Mouse (Mus musculus): ENCODE data around the gene Crkl. TPM values are rescaled to one million over a fixed set of nuclear protein-coding genes. Genes with fewer than 3 reads are reported as not detected.
"Not testable (repeated sequence)": the region's sequence is repeated elsewhere in the genome, so short reads cannot be mapped to it uniquely, and the experiment has no call there.

Gene Crkl
- total and polyA plus RNA-seq, 2 experiments = 9.6 to 28.8 TPM

DNA sequence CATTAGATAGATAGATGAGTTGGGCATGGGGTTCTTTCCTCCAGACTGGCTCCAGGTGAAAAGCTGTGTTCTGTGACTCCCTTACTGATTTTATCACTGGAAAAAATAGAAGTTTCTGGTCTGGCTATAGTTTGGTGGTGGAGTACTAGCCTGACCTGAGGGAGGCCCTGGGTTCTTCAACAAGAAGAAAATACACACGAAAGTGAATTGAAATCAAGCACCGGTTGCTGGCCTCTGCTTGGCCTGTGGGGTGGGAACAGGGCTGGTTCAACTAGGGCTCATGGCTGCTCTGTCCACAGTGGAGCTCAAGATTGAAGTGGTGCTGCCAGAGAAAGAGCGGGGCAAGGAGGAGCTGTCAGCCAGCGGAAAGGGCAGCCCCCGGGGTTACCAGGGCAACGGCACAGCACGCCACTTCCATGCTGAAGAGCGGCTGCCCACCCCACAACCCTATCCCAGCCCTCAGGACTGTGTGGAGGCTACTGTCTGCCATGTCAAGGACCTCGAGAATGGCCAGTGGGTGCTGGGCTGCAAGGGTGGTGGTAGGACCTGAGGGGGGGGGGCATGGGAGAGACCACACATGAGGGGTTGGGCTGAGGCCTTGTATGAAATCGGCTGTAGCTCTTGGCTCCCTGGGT is 47.6 kb downstream of the Crkl start:
- no peaks in the 10 kb centered on the region for H3K27me3 ChIP-seq (ENCODE audit: control insufficient read depth, insufficient read depth, low read length)
- TF ChIP-seq POLR2A (IDR thresholded peaks at IDR 0.05; ENCODE audit: extremely low read depth, insufficient read depth, low read length) (no peak), CTCF (IDR thresholded peaks at IDR 0.05; ENCODE audit: low read depth, low read length) (no peak)
- 84% methylated on average over 10 of the region's 10 CpGs for WGBS

DNA sequence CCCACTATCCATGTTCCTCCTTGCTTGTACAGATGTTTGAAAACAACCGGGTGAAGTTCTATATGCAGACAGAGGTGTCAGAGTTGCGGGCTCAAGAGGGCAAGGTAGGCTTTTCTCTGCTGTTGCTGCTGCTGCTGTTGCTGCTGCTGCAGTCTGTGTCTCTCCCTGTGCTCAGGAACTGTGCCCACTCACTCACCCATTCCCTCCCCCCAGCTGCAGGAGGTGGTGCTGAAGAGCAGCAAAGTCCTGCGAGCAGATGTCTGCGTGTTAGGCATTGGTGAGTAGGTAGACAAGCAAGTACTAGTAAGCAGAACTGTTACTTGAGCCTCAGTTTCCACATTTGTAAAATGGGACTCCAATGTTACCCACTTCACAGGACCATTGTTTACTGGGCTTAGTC is 50.9 kb downstream of the Crkl start:
- Histone ChIP-seq H3K9ac (ENCODE audit: low read depth, low read length) (no peak overlapping the region), H3K4me3 (ENCODE audit: insufficient read depth, low read depth, low read length) (no peak overlapping the region), H3K4me1 (ENCODE audit: control insufficient read depth, insufficient read depth, low read length) (no peaks in the 10 kb centered on the region), H3K27me3 (ENCODE audit: control insufficient read depth, insufficient read depth, low read length) (no peaks in the 10 kb centered on the region), H3K27ac (replicated peaks; ENCODE audit: insufficient read depth, low read depth, low read length) (no peak overlapping the region), H3K79me2 (ENCODE audit: control insufficient read depth, insufficient read depth, low read length) (no peaks in the 10 kb centered on the region), H3K36me3 (ENCODE audit: control insufficient read depth, insufficient read depth, low read length) (no peaks in the 10 kb centered on the region)
- WGBS = 72% methylated on average over 4 of the region's 4 CpGs
- TF ChIP-seq POLR2A (IDR thresholded peaks at IDR 0.05; ENCODE audit: extremely low read depth, insufficient read depth, low read length) = no peak
- no peak for TF ChIP-seq CTCF (IDR thresholded peaks at IDR 0.05; ENCODE audit: low read depth, low read length)
- no peak for DNase-seq (ENCODE audit: extremely low read depth, low read depth, low spot score)

More for the DNA sequence above, 47.6 kb downstream of the Crkl start:
- Histone ChIP-seq H3K9ac (ENCODE audit: low read depth, low read length) (no peak overlapping the region), H3K36me3 (ENCODE audit: control insufficient read depth, insufficient read depth, low read length) (no peaks in the 10 kb centered on the region), H3K4me1 (ENCODE audit: control insufficient read depth, insufficient read depth, low read length) (no peaks in the 10 kb centered on the region; the same call in 1 of the 2 replicates), H3K27ac (replicated peaks; ENCODE audit: insufficient read depth, low read depth, low read length) (no peak overlapping the region), H3K79me2 (ENCODE audit: control insufficient read depth, insufficient read depth, low read length) (no peaks in the 10 kb centered on the region), H3K4me3 (ENCODE audit: insufficient read depth, low read depth, low read length) (no peak overlapping the region)
- DNase-seq (ENCODE audit: extremely low read depth, low read depth, low spot score) = no peak

DNA sequence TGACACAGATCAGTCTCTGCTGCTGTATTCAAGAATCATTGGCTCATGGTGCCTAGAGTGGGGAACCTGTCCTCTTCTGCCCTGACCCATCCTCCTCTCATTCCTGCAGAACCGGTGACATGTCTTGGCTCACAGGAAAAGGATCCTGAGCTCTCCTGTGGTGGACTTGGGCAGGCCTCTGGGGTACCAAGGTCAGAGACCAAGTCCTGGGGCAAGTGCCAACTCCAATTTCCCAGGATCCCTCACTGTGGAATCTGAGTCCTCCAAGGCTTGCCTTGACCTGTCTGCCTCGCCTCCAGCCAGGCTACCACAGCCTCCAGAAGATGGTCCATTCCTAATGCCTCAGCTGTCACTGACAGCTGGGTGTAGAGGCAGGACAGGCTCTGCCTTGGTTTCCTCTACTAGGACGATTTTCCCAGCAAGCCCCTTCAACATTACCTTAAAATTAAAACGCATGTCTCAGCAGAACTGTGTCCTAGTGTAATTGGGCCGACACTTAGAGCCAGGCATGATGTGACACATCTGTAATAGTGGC is 55.3 kb downstream of the Crkl start:
- Histone ChIP-seq H3K36me3 (ENCODE audit: control insufficient read depth, insufficient read depth, low read length) (no peaks in the 10 kb centered on the region), H3K79me2 (ENCODE audit: control insufficient read depth, insufficient read depth, low read length) (peaks cover 4% of the 10 kb centered on the region; the same call in 1 of the 2 replicates)
- 89% methylated on average over 5 of the region's 5 CpGs for WGBS

DNA sequence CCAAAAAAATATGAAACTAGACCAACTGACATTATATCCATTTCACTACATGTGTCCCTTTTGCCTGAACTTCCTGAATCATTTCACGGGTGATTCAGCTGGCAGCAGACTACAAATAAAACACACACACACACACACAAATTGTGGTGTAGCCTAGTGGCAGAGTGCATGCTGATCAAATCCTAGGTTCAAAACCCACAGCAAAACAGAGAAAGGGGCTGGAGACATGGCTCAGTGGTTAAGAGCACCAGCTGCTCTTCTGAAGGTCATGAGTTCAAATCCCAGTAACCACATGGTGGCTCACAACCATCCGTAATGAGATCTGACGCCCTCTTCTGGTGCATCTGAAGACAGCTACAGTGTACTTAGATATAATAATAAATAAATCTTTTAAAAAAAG is 56.2 kb downstream of the Crkl start:
- not testable (repeated sequence) for H3K36me3 ChIP-seq (ENCODE audit: control insufficient read depth, insufficient read depth, low read length); H3K9ac ChIP-seq (ENCODE audit: low read depth, low read length); H3K79me2 ChIP-seq (ENCODE audit: control insufficient read depth, insufficient read depth, low read length); DNase-seq (ENCODE audit: extremely low read depth, low read depth, low spot score); H3K4me1 ChIP-seq (ENCODE audit: control insufficient read depth, insufficient read depth, low read length); H3K27me3 ChIP-seq (ENCODE audit: control insufficient read depth, insufficient read depth, low read length)
- WGBS = 22% methylated on average over 3 of the region's 3 CpGs
- H3K27ac ChIP-seq (replicated peaks; ENCODE audit: insufficient read depth, low read depth, low read length) = peak overlapping the region; percentile 92; the same call in 1 of the 2 replicates
- H3K4me3 ChIP-seq (ENCODE audit: insufficient read depth, low read depth, low read length) = peak overlapping the region; percentile 94; the same call in 1 of the 2 replicates

More for the DNA sequence above, 55.3 kb downstream of the Crkl start:
- TF ChIP-seq POLR2A (IDR thresholded peaks at IDR 0.05; ENCODE audit: extremely low read depth, insufficient read depth, low read length) (no peak), CTCF (IDR thresholded peaks at IDR 0.05; ENCODE audit: low read depth, low read length) (no peak)
- Histone ChIP-seq H3K27ac (replicated peaks; ENCODE audit: insufficient read depth, low read depth, low read length) (no peak overlapping the region), H3K27me3 (ENCODE audit: control insufficient read depth, insufficient read depth, low read length) (no peaks in the 10 kb centered on the region), H3K9ac (ENCODE audit: low read depth, low read length) (no peak overlapping the region), H3K4me1 (ENCODE audit: control insufficient read depth, insufficient read depth, low read length) (peaks cover 7% of the 10 kb centered on the region), H3K4me3 (ENCODE audit: insufficient read depth, low read depth, low read length) (no peak overlapping the region)
- no peak for DNase-seq (ENCODE audit: extremely low read depth, low read depth, low spot score)

DNA sequence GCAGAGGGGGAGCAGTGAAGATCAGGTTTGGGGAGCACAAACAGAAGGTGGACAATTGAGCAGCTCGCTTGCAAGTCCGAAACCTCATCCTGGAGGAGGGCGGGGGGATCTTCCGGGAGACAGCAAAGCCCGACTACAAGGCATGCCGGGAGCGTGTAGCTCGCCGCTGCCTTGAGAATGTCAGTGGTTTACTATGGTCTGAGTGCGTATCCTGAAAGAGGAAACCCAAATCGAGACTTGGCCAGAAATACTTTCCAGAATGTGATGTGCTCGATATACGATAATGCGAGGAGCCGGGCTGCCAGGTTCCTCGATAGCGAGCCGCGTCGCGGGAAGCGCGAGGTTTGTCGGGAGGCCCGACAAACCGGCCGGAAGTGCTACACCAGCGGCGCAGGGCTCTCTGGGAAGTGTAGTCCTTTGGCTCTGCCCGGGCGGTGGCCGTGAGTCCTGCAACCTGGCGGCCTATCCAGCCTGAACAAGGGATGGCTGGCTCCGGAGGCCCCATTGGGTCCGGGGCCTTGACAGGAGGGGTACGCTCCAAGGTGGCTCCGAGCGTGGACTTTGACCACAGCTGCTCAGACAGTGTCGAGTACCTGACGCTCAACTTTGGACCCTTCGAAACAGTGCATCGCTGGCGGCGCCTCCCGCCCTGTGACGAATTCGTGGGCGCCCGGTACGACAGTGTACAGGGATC is 56.9 kb downstream of the Crkl start, which contains the start of gene Lztr1:
Gene Lztr1, plus strand, starts transcription at position 143 of the 694 bp plus-strand sequence.
- under 1% methylated on average over 50 of the region's 50 CpGs for WGBS
- TF ChIP-seq POLR2A (IDR thresholded peaks at IDR 0.05; ENCODE audit: extremely low read depth, insufficient read depth, low read length) (peak; percentile 52; the same call in 1 of the 2 replicates), CTCF (IDR thresholded peaks at IDR 0.05; ENCODE audit: low read depth, low read length) (no peak)
- DNase-seq (ENCODE audit: extremely low read depth, low read depth, low spot score) = peak; percentile 77
- peak within 1 kb of the TSS; percentile 94 for H3K4me3 ChIP-seq (ENCODE audit: insufficient read depth, low read depth, low read length)
- H3K4me1 ChIP-seq (ENCODE audit: control insufficient read depth, insufficient read depth, low read length) = peaks cover 7% of the 10 kb centered on the region
- H3K27me3 ChIP-seq (ENCODE audit: control insufficient read depth, insufficient read depth, low read length) = no peaks in the 10 kb centered on the region
- H3K9ac ChIP-seq (ENCODE audit: low read depth, low read length) = peak within 1 kb of the TSS; percentile 86
- H3K36me3 ChIP-seq (ENCODE audit: control insufficient read depth, insufficient read depth, low read length) = no peaks in the 10 kb centered on the region; the same call in 1 of the 2 replicates
- peaks cover 4% of the 10 kb centered on the region; the same call in 1 of the 2 replicates for H3K79me2 ChIP-seq (ENCODE audit: control insufficient read depth, insufficient read depth, low read length)
- H3K27ac ChIP-seq (replicated peaks; ENCODE audit: insufficient read depth, low read depth, low read length) = peak within 1 kb of the TSS; percentile 92
